Mouse (Mus musculus): ENCODE measurements around the gene Tmem255b.

The Tmem255b gene

GRCm38 (mm10) chr8:13434889-13435288 lies at the start of gene Tmem255b:
Gene Tmem255b (plus strand): TSS chr8:13435189.
- no peak for DNase-seq (ENCODE audit: low spot score)

DNA sequence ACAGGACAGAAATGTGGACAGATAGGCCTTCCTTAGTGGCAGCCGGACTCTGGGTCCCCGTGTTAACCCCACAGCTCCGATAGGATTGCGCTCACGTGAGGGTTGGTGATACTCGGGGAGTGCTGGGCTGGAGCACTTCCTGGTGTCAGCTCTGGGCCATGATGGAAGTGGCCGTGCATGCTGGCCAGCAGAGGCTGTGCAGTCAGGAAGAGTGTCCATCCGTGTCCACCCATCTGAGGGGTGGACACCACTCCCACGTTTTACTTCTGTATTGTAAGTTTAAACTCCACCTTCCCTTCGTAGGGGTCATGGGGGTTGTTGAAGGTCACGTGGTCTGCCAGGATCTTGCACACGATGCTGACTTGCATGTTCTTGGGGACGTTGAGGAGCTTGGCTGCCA lies 48.6 kb upstream of the Tmem255b start:
- DNase-seq (ENCODE audit: low spot score), result no peak

DNA sequence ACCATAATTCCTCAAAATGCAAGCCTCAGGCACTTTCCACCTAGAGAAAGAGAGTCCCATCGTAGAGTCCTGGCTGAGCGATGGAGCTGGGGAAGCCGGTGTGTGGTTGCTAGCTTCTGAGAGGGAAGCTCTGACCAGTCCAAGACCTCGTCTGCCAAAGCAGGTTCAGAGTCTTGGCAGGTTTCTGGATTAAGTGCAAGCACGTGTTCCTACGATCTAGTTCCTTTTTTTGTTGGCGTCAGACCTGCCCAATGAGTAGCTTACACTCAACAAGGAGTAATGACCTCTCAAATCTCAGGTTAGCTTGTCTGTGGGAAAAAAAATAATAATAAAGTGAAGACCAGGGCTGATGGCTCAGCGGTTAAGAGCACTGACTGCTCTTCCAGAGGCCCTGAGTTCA lies 47.3 kb upstream of the Tmem255b start:
- no peak for DNase-seq (ENCODE audit: low spot score)

GRCm38 (mm10) chr8:13388744-13389143 lies 46.2 kb upstream of the Tmem255b start:
- DNase-seq (ENCODE audit: low spot score), result no peak

- DNase-seq (ENCODE audit: low spot score), result no peak
Measured at GRCm38 (mm10) chr8:13393869-13394268, 41.1 kb upstream of the Tmem255b start.

DNA sequence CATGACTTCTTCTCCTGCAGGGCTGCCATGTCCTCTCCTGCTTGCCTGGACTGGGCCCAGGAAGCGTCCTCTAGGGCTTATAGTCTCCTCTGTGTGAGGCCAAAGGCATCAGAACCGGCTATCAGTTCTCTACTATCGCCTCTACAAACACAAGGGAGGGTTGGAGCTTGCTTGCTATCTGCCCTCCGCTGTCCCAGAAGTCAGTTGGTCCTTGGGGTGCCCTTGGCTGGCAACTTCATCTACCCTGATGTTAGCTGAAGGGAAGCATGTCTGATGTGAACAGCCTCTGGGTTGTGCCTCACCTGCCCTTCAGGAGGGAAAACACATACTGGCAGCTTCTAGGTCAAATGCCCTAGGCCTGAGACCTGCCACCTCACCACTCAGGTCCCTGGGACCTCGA lies 38.3 kb upstream of the Tmem255b start, which contains the start of gene Atp4b:
TSS of gene Atp4b (minus strand) at position 101 of the 400 bp plus-strand sequence.
- DNase-seq (ENCODE audit: low spot score), result no peak

- DNase-seq (ENCODE audit: low spot score), result no peak
Measured at GRCm38 (mm10) chr8:13403517-13403916, 31.5 kb upstream of the Tmem255b start.

GRCm38 (mm10) chr8:13404666-13405131 lies 30.3 kb upstream of the Tmem255b start, which contains the start of gene Grk1:
Gene Grk1 (plus strand): TSS chr8:13405081.
- DNase-seq (ENCODE audit: low spot score), result no peak

DNA sequence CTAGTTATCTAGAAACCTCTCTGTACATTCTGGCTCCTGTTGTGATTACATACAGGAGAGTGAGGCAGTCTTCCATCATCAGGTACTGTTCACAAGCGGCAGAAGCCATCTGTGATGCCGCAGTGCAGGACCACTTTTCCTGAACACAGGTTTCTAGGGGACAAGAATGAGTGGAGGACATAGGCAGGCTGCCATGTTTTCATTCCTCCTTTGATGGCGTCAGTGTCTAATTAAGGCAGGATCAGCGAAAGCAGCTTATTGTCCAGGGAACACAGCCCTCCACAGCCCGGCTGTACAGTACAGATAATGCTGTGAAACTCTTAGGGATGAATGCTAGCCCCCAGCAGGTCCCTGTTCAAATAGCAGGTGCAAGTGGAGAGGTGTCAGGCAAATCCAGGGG lies 29.0 kb upstream of the Tmem255b start:
- DNase-seq (ENCODE audit: low spot score), result no peak

GRCm38 (mm10) chr8:13411597-13411996 lies 23.4 kb upstream of the Tmem255b start:
- DNase-seq (ENCODE audit: low spot score), result no peak

DNA sequence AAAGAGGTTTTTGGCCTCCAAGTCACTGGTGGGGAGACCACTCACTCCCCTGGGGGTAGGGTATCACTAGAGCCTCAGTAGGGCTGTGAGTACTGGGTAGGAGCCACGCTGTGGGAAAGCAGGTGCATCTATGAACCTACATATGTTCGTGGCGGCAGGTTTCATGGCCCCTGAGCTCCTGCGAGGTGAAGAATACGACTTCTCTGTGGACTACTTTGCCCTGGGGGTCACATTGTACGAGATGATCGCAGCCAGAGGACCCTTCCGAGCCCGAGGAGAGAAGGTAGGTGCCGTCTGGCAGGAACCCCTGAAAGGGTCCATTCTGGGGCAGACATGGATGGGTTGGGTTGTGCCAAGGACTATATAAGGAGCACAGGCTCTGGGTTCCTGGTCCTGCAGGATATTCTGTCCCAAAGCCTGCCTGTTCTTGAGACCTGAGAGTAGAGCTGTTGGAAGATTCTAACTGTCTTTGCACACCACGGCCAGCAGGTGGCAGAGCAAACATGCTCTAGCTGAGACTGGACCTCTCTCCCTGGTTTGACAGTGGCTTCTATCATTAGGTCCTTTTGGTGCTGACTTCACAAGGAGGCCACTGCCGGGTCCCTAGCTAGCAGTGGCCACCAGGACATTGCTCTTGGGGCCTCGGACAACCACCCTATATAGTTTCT lies 22.0 kb upstream of the Tmem255b start:
- DNase-seq (ENCODE audit: low spot score), result no peak

DNA sequence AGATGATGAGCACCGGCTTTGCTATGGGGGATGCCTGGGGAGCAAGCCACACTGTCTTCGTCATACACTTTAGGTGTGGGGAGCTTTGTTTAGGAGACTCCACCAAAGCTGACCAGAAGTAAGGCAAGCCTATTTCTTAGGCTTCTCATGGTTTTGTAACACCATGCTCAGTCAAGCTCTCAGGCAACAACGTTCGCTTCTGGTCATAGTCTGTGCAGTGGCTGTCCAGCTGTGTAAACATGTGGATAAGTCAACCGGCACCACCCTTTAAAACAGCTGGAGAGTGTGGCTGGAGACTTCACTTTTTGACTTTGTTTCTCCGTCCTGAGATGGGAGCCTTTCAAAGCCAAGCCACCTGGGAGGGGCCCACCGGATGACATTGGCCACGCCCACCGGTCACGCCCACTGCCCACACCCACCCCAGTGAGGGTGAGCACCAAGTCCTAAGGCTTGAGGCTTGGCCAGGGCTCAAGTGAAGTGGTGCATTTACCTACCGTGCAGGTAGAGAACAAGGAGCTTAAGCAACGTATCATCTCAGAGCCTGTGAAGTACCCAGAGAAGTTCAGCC lies 21.1 kb upstream of the Tmem255b start:
- no peak for DNase-seq (ENCODE audit: low spot score)

DNA sequence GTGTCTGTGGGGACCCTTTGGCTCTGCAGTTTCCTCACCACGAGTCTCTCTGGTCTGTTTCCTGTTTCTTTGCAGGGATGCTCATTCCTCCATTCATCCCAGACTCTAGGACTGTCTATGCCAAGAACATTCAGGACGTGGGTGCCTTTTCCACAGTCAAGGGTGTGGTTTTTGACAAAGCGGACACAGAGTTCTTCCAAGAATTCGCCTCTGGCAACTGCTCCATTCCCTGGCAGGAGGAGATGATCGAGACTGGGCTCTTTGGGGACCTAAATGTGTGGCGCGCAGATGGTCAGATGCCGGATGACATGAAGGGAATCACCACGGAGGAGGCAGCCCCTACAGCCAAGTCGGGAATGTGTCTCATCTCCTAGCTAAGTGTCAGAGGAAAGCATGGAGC lies 19.1 kb upstream of the Tmem255b start:
- DNase-seq (ENCODE audit: low spot score), result no peak

DNA sequence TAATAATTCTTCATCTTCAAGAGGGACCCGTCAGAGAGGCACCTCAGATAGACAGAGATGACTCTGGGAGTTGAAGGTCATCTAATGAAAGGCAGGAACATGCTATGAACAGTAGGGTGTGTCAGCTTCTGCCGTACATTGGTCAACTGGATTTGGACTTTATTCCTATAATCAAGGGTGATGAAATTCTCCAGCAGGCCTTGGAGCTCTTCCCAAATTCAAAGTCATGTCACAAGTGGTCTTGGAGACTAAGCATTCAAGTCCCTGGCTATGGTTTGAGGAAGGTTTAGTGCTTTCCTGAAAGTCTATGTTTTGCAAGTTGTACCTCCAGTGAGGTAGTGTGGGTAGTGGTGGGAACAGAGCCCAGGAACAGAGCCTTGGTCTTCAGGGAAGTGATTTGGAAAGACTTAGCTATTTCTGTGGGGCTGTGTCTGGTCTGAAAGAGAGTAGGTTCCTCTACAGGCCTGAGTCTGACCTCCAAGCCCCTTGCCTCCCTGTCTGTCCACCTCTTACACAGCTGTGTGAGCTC lies 15.8 kb upstream of the Tmem255b start:
- DNase-seq (ENCODE audit: low spot score), result no peak

DNA sequence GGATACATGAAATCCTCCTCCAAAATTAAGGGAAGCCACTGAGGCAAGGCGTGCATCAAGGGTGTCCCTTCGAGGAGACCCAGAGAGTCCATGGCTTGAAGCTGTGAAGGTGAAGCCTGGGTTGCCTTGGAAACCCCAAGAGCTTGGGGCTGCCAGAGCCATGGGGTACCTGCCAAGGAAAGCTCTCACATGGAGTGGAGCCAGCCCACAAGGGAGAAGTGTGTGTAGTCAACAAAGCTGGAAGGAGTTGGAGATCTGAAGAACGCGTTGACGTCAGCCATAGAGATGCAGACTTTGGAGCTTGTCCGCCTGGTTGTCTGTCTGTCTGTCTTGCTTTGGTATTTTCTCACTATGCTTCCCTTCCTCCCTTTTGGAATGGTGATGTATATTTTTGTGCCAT lies 14.0 kb upstream of the Tmem255b start:
- DNase-seq (ENCODE audit: low spot score), result no peak

GRCm38 (mm10) chr8:13427351-13427750 lies 7.6 kb upstream of the Tmem255b start:
- no peak for DNase-seq (ENCODE audit: low spot score)

GRCm38 (mm10) chr8:13428156-13428555 lies 6.8 kb upstream of the Tmem255b start:
- no peak for DNase-seq (ENCODE audit: low spot score)

DNA sequence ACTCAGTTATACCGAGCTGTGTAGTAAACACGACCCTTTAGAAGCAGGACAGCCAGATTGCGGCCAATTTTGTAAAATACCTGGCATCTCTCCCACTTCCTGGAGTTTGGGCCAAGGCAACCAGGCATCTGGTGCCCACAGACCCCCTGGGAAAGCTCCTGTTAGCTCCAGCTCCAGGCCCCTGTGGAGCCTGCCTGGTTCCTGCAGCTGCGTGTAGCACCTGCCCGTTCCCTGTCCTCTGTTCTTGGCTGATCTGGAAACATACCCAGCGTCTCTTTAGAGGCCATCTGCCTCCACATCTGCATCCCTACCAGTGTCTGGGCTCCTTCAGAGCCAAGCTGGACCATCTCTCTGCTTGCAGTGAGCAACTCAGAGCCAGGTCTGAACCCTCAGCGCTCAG lies 4.6 kb upstream of the Tmem255b start:
- DNase-seq (ENCODE audit: low spot score), result no peak

- no peak for DNase-seq (ENCODE audit: low spot score)
Measured at GRCm38 (mm10) chr8:13430866-13431265, 4.1 kb upstream of the Tmem255b start.

DNA sequence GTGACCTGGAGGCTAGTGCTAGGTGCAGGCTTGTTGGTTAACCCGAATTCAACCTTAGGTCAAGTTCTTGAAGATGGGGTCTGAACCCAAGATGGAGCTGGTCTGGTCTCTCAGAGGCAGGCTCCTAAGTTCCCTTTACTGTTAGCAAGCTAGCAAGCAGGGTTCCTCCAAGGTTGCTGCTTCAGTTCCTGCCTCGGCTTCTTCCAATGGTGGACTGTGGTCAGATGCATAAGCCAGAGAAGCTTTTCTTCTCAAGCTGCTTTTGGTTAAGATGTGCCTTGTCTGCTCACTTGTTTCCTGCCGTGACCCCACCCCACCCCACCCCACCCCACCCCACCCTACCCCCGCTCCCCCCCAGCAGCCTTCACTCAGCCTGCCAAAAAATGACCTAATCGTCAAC lies 1.9 kb upstream of the Tmem255b start:
- no peak for DNase-seq (ENCODE audit: low spot score)

GRCm38 (mm10) chr8:13436052-13436451 lies 1.1 kb downstream of the Tmem255b start:
- DNase-seq (ENCODE audit: low spot score), result no peak

DNA sequence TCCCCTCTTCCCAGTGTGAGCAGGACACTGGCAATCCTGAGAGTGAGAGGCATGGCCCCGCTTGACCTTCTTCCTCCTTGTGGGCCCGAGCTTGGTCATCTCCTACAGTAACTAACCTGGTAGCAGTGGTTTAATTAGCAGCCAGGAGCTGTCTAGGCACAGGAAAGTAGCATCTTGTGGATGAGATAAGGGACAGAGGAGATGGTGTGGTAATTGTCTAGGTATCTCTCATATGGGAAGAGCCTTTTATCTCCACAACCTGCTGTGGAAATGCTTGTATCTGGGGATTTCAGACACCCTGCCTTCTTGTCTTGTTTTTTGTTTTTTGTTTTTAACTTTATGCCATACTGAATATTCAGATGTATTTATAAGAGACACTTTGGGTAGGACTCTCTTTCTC lies 2.5 kb downstream of the Tmem255b start:
- no peak for DNase-seq (ENCODE audit: low spot score)

DNA sequence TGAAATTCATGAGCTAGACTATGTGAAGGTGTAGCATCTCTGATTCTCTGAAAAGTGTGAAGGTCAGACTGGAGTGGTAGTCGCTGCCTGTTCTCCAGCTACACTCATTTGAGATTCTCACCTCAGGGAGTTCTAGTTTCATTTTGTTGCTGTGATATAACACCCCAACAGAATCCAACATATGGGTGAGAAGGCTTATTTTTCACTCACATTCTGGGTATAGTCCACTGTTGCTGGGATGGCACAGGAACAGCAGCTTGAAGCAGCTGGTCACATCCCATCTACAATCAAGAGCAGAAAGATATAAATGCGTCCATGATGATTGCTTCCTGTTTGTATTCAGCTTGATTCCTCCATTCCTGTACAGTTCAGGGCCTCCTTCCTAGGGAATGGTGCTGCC lies 7.2 kb downstream of the Tmem255b start:
- no peak for DNase-seq (ENCODE audit: low spot score)

GRCm38 (mm10) chr8:13446456-13446855 lies 11.5 kb downstream of the Tmem255b start:
- DNase-seq (ENCODE audit: low spot score), result no peak

Measured in ovary, adult 18-20 months (tissue).